ENCODE assay signal across 8 mouse cellular contexts in genomic region chr11:22857705-22858440, GRCm38 (mm10). TPM values are rescaled to one million over a fixed set of nuclear protein-coding genes. Genes with fewer than 3 reads are reported as not detected.
A peak's percentile ranks its signal among the peaks of the same experiment; 100 is the strongest.
DNase-seq lines count a peak whose midpoint lies in the region; ATAC-seq lines count a peak whose summit lies in the region.

No protein-coding gene starts in this region.

- H3K27ac ChIP-seq in forebrain, embryonic 14.5 days (ENCODE audit: low read depth, low read length), result no peak overlapping the region
- H3K27ac ChIP-seq in limb, embryonic 10.5 days, result no peak overlapping the region
- no peak overlapping the region for H3K27ac ChIP-seq in midbrain, embryonic 15.5 days

- WGBS in forebrain, embryonic 14.5 days, result 16% methylated on average over 25 of the region's 25 CpGs
- WGBS in limb, embryonic 10.5 days, result 18% methylated on average over 25 of the region's 25 CpGs
- WGBS in midbrain, embryonic 15.5 days, result 16% methylated on average over 25 of the region's 25 CpGs

- H3K36me3 ChIP-seq in forebrain, embryonic 14.5 days (ENCODE audit: control insufficient read depth, insufficient read depth, low read length), result no peaks in the 10 kb centered on the region
- no peaks in the 10 kb centered on the region for H3K36me3 ChIP-seq in limb, embryonic 10.5 days
- H3K36me3 ChIP-seq in midbrain, embryonic 15.5 days (replicated peaks), result no peaks in the 10 kb centered on the region

- no peak overlapping the region; the same call in 1 of the 2 replicates for H3K9ac ChIP-seq in forebrain, embryonic 14.5 days (ENCODE audit: low read length)
- no peak overlapping the region for H3K9ac ChIP-seq in midbrain, embryonic 15.5 days

- no peaks in the 10 kb centered on the region for H3K9me3 ChIP-seq in forebrain, embryonic 14.5 days (replicated peaks; ENCODE audit: control insufficient read depth, low read length)
- no peaks in the 10 kb centered on the region for H3K9me3 ChIP-seq in limb, embryonic 10.5 days (replicated peaks)
- H3K9me3 ChIP-seq in midbrain, embryonic 15.5 days, result no peaks in the 10 kb centered on the region

- H3K4me2 ChIP-seq in forebrain, embryonic 14.5 days (ENCODE audit: low read length), result peak overlapping the region; percentile 77
- peak overlapping the region; percentile 97 for H3K4me2 ChIP-seq in midbrain, embryonic 15.5 days

- no peak for ATAC-seq in forebrain, embryonic 14.5 days
- no peak for ATAC-seq in midbrain, embryonic 15.5 days (replicated peaks)

- H3K27me3 ChIP-seq in forebrain, embryonic 14.5 days (replicated peaks; ENCODE audit: control insufficient read depth, insufficient read depth, low read length), result peaks cover 39% of the 10 kb centered on the region
- peaks cover 59% of the 10 kb centered on the region for H3K27me3 ChIP-seq in limb, embryonic 10.5 days (ENCODE audit: low read depth, poor library complexity, severe bottlenecking)
- H3K27me3 ChIP-seq in midbrain, embryonic 15.5 days (replicated peaks), result peaks cover 55% of the 10 kb centered on the region

- H3K4me1 ChIP-seq in forebrain, embryonic 14.5 days (ENCODE audit: control insufficient read depth, insufficient read depth, low read length), result peaks cover 14% of the 10 kb centered on the region
- H3K4me1 ChIP-seq in limb, embryonic 10.5 days, result peaks cover 27% of the 10 kb centered on the region
- H3K4me1 ChIP-seq in midbrain, embryonic 15.5 days, result peaks cover 24% of the 10 kb centered on the region

- peak; percentile 73 for DNase-seq in adrenal gland, adult 2 months
- DNase-seq in adrenal gland, adult 18-20 months (ENCODE audit: low spot score in 2 of 2), result no peak
- peak; percentile 61 for DNase-seq in CD4-positive, CD25-positive, alpha-beta regulatory T cell, adult 2 months (ENCODE audit: low read depth, low spot score)
- no peak for DNase-seq in forebrain, embryonic 14.5 days (ENCODE audit: low spot score)
- peak; percentile 55 for DNase-seq in limb, embryonic 10.5 days (ENCODE audit: low spot score)
- no peak for DNase-seq in left cerebral cortex, adult 9 months (ENCODE audit: low spot score in 2 of 2)
- DNase-seq in MN1 (ENCODE audit: low spot score), result no peak

- H3K4me3 ChIP-seq in forebrain, embryonic 14.5 days (ENCODE audit: low read depth, low read length), result peak overlapping the region; percentile 68; the same call in 1 of the 2 replicates
- peak overlapping the region; percentile 77 for H3K4me3 ChIP-seq in limb, embryonic 10.5 days
- H3K4me3 ChIP-seq in midbrain, embryonic 15.5 days, result peak overlapping the region; percentile 74

RNA-seq across cellular contexts. Expression of gene B3gnt2, which starts 2.9 kb away (rescaled TPM):
- total RNA-seq in adrenal gland, adult 2 months (2021), result 10 to 100 TPM; 47.6 to 64.7 TPM
- 37.7 and 54.5 TPM in 2 replicates for polyA plus RNA-seq in adrenal gland, adult 2 months (2012; rRNA removed)
- total RNA-seq in adrenal gland, adult 18-20 months (2021), result 10 to 100 TPM; 34.6 to 60.6 TPM
- 2.3 and 3.8 TPM in 2 replicates for polyA plus RNA-seq in forebrain, embryonic 14.5 days (2014; fragmentation: Nextera tagmentation; extraction: Ambion mirVana)
- 1.9 and 3.4 TPM in 2 replicates for polyA plus RNA-seq in limb, embryonic 10.5 days (2016; fragmentation: Nextera tagmentation; extraction: Ambion mirVana)
- 2.0 and 3.6 TPM in 2 replicates for polyA plus RNA-seq in midbrain, embryonic 15.5 days (2015; fragmentation: Nextera tagmentation; extraction: Ambion mirVana)

Comparison
In these comparisons a context has a peak if more than half of its experiments do, and no peak if none do; other contexts are left out.
1. DNase-seq: peak in adrenal gland, adult 2 months (single experiment), CD4-positive, CD25-positive, alpha-beta regulatory T cell, adult 2 months (single experiment) and limb, embryonic 10.5 days (single experiment); none in adrenal gland, adult 18-20 months (0 of 2), forebrain, embryonic 14.5 days (single experiment), left cerebral cortex, adult 9 months (0 of 2) and MN1 (single experiment).
2. Peak in every context shown above with its lines, with median percentiles within 50 percentile points of each other: H3K4me3 ChIP-seq.